Mouse (Mus musculus): ENCODE data around the gene Ccnd2.

- TF ChIP-seq POLR2A (IDR thresholded peaks at IDR 0.05; ENCODE audit: low read depth, low read length) (no peak), CTCF (IDR thresholded peaks at IDR 0.05; ENCODE audit: extremely low read depth, insufficient read length, insufficient replicate concordance, low read depth, low read length) (no peak)
Measured at GRCm38 (mm10) chr6:127165663-127166062, 13.7 kb upstream of the Ccnd2 start.

All from small intestine, adult 2 months (tissue).